Mouse (Mus musculus) liver, embryonic 15.5 days (tissue): ENCODE measurements around the gene Adam10. TPM values are rescaled to one million over a fixed set of nuclear protein-coding genes. Genes with fewer than 3 reads are reported as not detected.

Experiments used
- ATAC-seq: fragments of 200-750 bp; cut with Nextera tagmentation; 2 replicates; pipeline ENCODE4 v1.8.0; 2017; ENCODE audit warnings: moderate number of reproducible peaks, mild to moderate bottlenecking, moderate library complexity; ENCODE audit not compliant: insufficient read depth
- H3K27ac ChIP-seq: fragments of 300-500 bp; sonication (generic); replicated peaks from 2 replicates; pipeline ENCODE4 v1.5.1; 2015; ENCODE audit warnings: mild to moderate bottlenecking, inconsistent platforms
- H3K27me3 ChIP-seq: fragments of 300-500 bp; sonication (generic); 2 replicates; pipeline ENCODE4 v1.6.1; 2015; ENCODE audit warnings: mild to moderate bottlenecking, inconsistent platforms
- H3K36me3 ChIP-seq: fragments of 300-500 bp; sonication (generic); replicated peaks from 2 replicates; pipeline ENCODE4 v1.6.1; 2015; ENCODE audit warnings: moderate library complexity, mild to moderate bottlenecking, inconsistent platforms
- H3K4me1 ChIP-seq: fragments of 300-500 bp; sonication (generic); replicated peaks from 2 replicates; pipeline ENCODE4 v1.6.1; 2015; ENCODE audit warnings: inconsistent platforms
- H3K4me2 ChIP-seq: fragments of 300-500 bp; sonication (generic); 2 replicates; pipeline ENCODE4 v1.6.1; 2015; ENCODE audit warnings: moderate library complexity, mild to moderate bottlenecking, inconsistent platforms
- H3K4me3 ChIP-seq: fragments of 300-500 bp; sonication (generic); replicated peaks from 2 replicates; pipeline ENCODE4 v1.5.1; 2015; ENCODE audit warnings: mild to moderate bottlenecking, inconsistent platforms
- H3K9ac ChIP-seq: fragments of 300-500 bp; sonication (generic); 2 replicates; pipeline ENCODE4 v1.6.1; 2015; ENCODE audit warnings: moderate library complexity, mild to moderate bottlenecking, inconsistent platforms
- H3K9me3 ChIP-seq: fragments of 300-500 bp; sonication (generic); replicated peaks from 2 replicates; pipeline ENCODE4 v1.6.1; 2016; ENCODE audit warnings: inconsistent platforms
- WGBS: fragments of 180-500 bp; shearing (Covaris S2); methylation state at CpG from one replicate; pipeline ENCODE4 v1.1.7; 2015; ENCODE audit warnings: mixed read lengths; ENCODE audit not compliant: insufficient replicate concordance; 5-methylcytosine and 5-hydroxymethylcytosine counted together
- microRNA-seq: library from miRNA; unstranded; fragments of <30 nt; microRNA quantifications from one replicate; pipeline ENCODE4, GENCODE M21; 2016
- polyA plus RNA-seq: library from polyadenylated mRNA; unstranded; fragments of >200 nt; fragmentation: Nextera tagmentation; extraction: Ambion mirVana; gene quantifications from 2 replicates; pipeline ENCODE4 v1.2.1, GENCODE M21; 2015

Gene Adam10
- polyA plus RNA-seq, 1 experiment from 2014 or later: 71.9 TPM

- no peak overlapping the region for H3K4me2 ChIP-seq
- ATAC-seq: no peak
- H3K27me3 ChIP-seq: no peaks in the 10 kb centered on the region
- no peak overlapping the region for H3K9ac ChIP-seq
- 59% methylated on average over 1 of the region's 1 CpGs for WGBS
- H3K4me3 ChIP-seq: no peak overlapping the region
- peaks cover 7% of the 10 kb centered on the region; the same call in 1 of the 2 replicates for H3K4me1 ChIP-seq
- no peaks in the 10 kb centered on the region for H3K36me3 ChIP-seq
- no peak overlapping the region for H3K27ac ChIP-seq
- no peaks in the 10 kb centered on the region for H3K9me3 ChIP-seq
Observed at GRCm38 (mm10) chr9:70817396-70817795, 138.6 kb downstream of the Adam10 start.

GRCm38 (mm10) chr9:70818739-70819138, 139.9 kb downstream of the Adam10 start:
- no peaks in the 10 kb centered on the region for H3K27me3 ChIP-seq
- no peak overlapping the region for H3K4me3 ChIP-seq
- no peak for ATAC-seq
- 81% methylated on average over 14 of the region's 14 CpGs for WGBS
- H3K4me1 ChIP-seq: peaks cover 14% of the 10 kb centered on the region; the same call in 1 of the 2 replicates
- 0 out of 2 replicates have a peak, but pooled peaks cover 6% of the 10 kb centered on the region for H3K36me3 ChIP-seq
- no peak overlapping the region for H3K9ac ChIP-seq
- H3K27ac ChIP-seq: no peak overlapping the region
- no peak overlapping the region for H3K4me2 ChIP-seq
- no peaks in the 10 kb centered on the region for H3K9me3 ChIP-seq

- peaks cover 21% of the 10 kb centered on the region for H3K4me1 ChIP-seq
- H3K9ac ChIP-seq: no peak overlapping the region
- H3K4me3 ChIP-seq: no peak overlapping the region
- H3K4me2 ChIP-seq: no peak overlapping the region
- 0 out of 2 replicates have a peak, but pooled peaks cover 6% of the 10 kb centered on the region for H3K36me3 ChIP-seq
- no peaks in the 10 kb centered on the region for H3K9me3 ChIP-seq
- H3K27ac ChIP-seq: no peak overlapping the region; the same call in 1 of the 2 replicates
- no peaks in the 10 kb centered on the region for H3K27me3 ChIP-seq
- ATAC-seq: no peak
- WGBS: 66% methylated on average over 3 of the region's 3 CpGs
Observed at GRCm38 (mm10) chr9:70824103-70824502, 145.3 kb downstream of the Adam10 start.

GRCm38 (mm10) chr9:70827911-70828310, 149.1 kb downstream of the Adam10 start:
- Histone ChIP-seq H3K4me2 (no peak overlapping the region), H3K9ac (no peak overlapping the region), H3K4me3 (no peak overlapping the region), H3K27me3 (no peaks in the 10 kb centered on the region), H3K36me3 (0 out of 2 replicates have a peak, but pooled peaks cover 2% of the 10 kb centered on the region), H3K4me1 (peaks cover 54% of the 10 kb centered on the region), H3K9me3 (no peaks in the 10 kb centered on the region), H3K27ac (peak overlapping the region; percentile 57)
- ATAC-seq: peak; percentile 49
- 54% methylated on average over 6 of the region's 6 CpGs for WGBS

Small RNAs within 50 kb of the gene (microRNA-seq; reads per million reads assigned to microRNA genes)
- not detected for gene Gm25149

Other genes starting within 250 kb of the Adam10 start
- 8.0 and 9.7 TPM in 2 replicates for gene Rnf111, start 175.3 kb upstream of the Adam10 start, polyA plus RNA-seq
- gene Sltm, start 136.2 kb upstream of the Adam10 start, polyA plus RNA-seq: 14.8 and 15.6 TPM in 2 replicates
- gene Gm10642, start 22.7 kb upstream of the Adam10 start, polyA plus RNA-seq: 1.4 TPM in 2 replicates
- gene Mindy2, start 21.8 kb upstream of the Adam10 start, polyA plus RNA-seq: 18.5 and 20.1 TPM in 2 replicates